Mouse (Mus musculus): ENCODE measurements around the gene Kremen1.

GRCm38 (mm10) chr11:5265764-5266163 is 4.4 kb upstream of the Kremen1 start:
- TF ChIP-seq CTCF (conservative IDR thresholded peaks at IDR 0.05; ENCODE audit: low read length): no peak
- TF ChIP-seq NANOG (IDR thresholded peaks at IDR 0.05; ENCODE audit: borderline replicate concordance, low read length): no peak
- TF ChIP-seq POU5F1 (IDR thresholded peaks at IDR 0.05; ENCODE audit: borderline replicate concordance, low read length): no peak
